Mouse (Mus musculus): Measurements from ENCODE around the gene Stat4. TPM values are rescaled to one million over a fixed set of nuclear protein-coding genes. Genes with fewer than 3 reads are reported as not detected.

The Stat4 gene
- 0.51 and 0.68 TPM in 2 replicates for polyA plus RNA-seq (2012; rRNA removed)

GRCm38 (mm10) chr1:51986848-51987247 lies at the start of gene Stat4:
Gene Stat4, plus strand, starts transcription at chr1:51987148.

GRCm38 (mm10) chr1:52118860-52119591 lies 132.1 kb downstream of the Stat4 start, which contains the start of gene Stat1:
Gene Stat1, plus strand, starts transcription at chr1:52119440.

Other genes starting within 250 kb of the Stat4 start
- gene Myo1b, start 71.1 kb upstream of the Stat4 start, polyA plus RNA-seq (2012; rRNA removed) = 58.7 and 68.9 TPM in 2 replicates
- 12.5 and 16.5 TPM in 2 replicates for gene Stat1, start 132.3 kb downstream of the Stat4 start, polyA plus RNA-seq (2012; rRNA removed)
- gene Gls, start 246.1 kb downstream of the Stat4 start, polyA plus RNA-seq (2012; rRNA removed) = 161 and 165 TPM in 2 replicates

Measured in central nervous system, embryonic 14 days (tissue).